Mouse (Mus musculus) B cell, adult (primary cell): ENCODE measurements around the gene Elac2. TPM values are rescaled to one million over a fixed set of nuclear protein-coding genes. Genes with fewer than 3 reads are reported as not detected.

Source experiments
- total RNA-seq: library from RNA; stranded (reverse); gene quantifications from 4 replicates; pipeline ENCODE4 v1.2.4, GENCODE M21; 2023; ENCODE audit not compliant: inconsistent age

Elac2 gene
- total RNA-seq = 21.7 to 27.0 TPM (median 24.4 TPM) in 4 replicates

GRCm38 (mm10) chr11:64978720-64979488 is at the start of gene Elac2:
Gene Elac2 (plus strand): TSS chr11:64979038.

Other genes with a start within 250 kb of the Elac2 start
- gene 1700086D15Rik, start 180.9 kb downstream of the Elac2 start, total RNA-seq = not detected in 4 replicates
- not detected in 4 replicates for gene Arhgap44, start 183.9 kb downstream of the Elac2 start, total RNA-seq